Mouse (Mus musculus): ENCODE measurements at regions not wholly inside any gene's neighbourhood (a gene's known extent, or its start where the extent isn't known, plus 50 kb on each side); places are given as distances from the start of the nearest gene placed in this dataset.

- DNase-seq (ENCODE audit: low spot score): no peak
These were observed 107.3 kb upstream of the 4933402E13Rik start for GRCm38 (mm10) chrX:62176011-62176410.

- DNase-seq (ENCODE audit: low spot score): peak; percentile 3
These were observed 103.2 kb upstream of the 4933402E13Rik start for GRCm38 (mm10) chrX:62180089-62180488.
